Mouse (Mus musculus) liver, postnatal 0 days (tissue): ENCODE measurements around the gene Ankub1.

ENCODE experiments used
- CTCF ChIP-seq: sonication (generic); IDR thresholded peaks from 2 replicates; pipeline ENCODE4 v1.5.1; 2016; ENCODE audit warnings: antibody characterized with exemption, low read depth
- EP300 ChIP-seq: IDR thresholded peaks from 2 replicates; pipeline ENCODE4 v1.6.1; 2016; ENCODE audit warnings: antibody characterized with exemption, low read depth, mild to moderate bottlenecking

DNA sequence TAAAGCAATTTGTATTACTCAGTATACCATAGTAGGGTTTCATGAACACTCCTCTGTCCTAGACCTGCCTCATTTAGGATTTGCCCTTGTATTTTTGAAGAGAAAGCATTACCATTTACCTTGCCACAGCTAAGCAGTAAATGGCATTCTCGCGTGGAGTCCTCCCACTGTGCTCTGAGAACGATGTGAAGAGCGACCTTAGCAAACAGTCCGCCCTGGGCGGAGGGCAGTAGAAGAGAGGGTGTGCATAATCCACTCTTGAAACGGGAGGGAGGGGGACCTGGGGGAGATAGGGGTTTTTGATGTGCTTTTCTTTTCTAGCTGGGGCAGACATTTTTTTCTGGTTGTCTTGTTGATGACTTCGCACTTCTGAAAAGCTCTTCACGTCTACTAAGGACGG is 27.9 kb downstream of the Ankub1 start:
- TF ChIP-seq CTCF, result no peak
- TF ChIP-seq EP300, result no peak
